7 mouse cellular contexts compared by ENCODE assay signal in genomic region chr17:23725477-23725876, GRCm38 (mm10). TPM values are rescaled to one million over a fixed set of nuclear protein-coding genes. Genes with fewer than 3 reads are reported as not detected.
A peak's percentile ranks its signal among the peaks of the same experiment; 100 is the strongest.
DNase-seq lines count a peak whose midpoint lies in the region; ATAC-seq and TF ChIP-seq lines count a peak whose summit lies in the region.

No protein-coding gene starts in this region.

- peak overlapping the region; percentile 88 for H3K4me2 ChIP-seq in lung, postnatal 0 days (replicated peaks; ENCODE audit: low read depth, low read length)
- peak overlapping the region; percentile 78 for H3K4me2 ChIP-seq in embryonic facial prominence, embryonic 14.5 days (ENCODE audit: low read depth, low read length)
- H3K4me2 ChIP-seq in limb, embryonic 14.5 days (replicated peaks; ENCODE audit: low read depth, low read length, severe bottlenecking), result peak overlapping the region; percentile 79
- peak overlapping the region; percentile 78 for H3K4me2 ChIP-seq in stomach, postnatal 0 days (replicated peaks; ENCODE audit: low read depth)

- peaks cover 3% of the 10 kb centered on the region; the same call in 1 of the 2 replicates for H3K4me1 ChIP-seq in lung, postnatal 0 days (ENCODE audit: insufficient read depth, low read depth, low read length)
- 0 out of 2 replicates have a peak, but pooled peaks cover 9% of the 10 kb centered on the region for H3K4me1 ChIP-seq in embryonic facial prominence, embryonic 14.5 days (ENCODE audit: control insufficient read depth, insufficient read depth, low read length)
- peaks cover 6% of the 10 kb centered on the region; the same call in 1 of the 2 replicates for H3K4me1 ChIP-seq in limb, embryonic 14.5 days (ENCODE audit: control insufficient read depth, insufficient read depth, low read length)
- H3K4me1 ChIP-seq in stomach, postnatal 0 days (replicated peaks; ENCODE audit: control insufficient read depth, insufficient read depth), result no peaks in the 10 kb centered on the region

- peak; percentile 37 for DNase-seq in lung, postnatal 0 days (ENCODE audit: low spot score)
- DNase-seq in lung, adult 18-20 months, result no peak
- DNase-seq in embryonic facial prominence, embryonic 14.5 days (ENCODE audit: low spot score), result no peak
- no peak for DNase-seq in limb, embryonic 14.5 days (ENCODE audit: low spot score)
- no peak for DNase-seq in stomach, postnatal 0 days (ENCODE audit: low spot score)
- no peak for DNase-seq in ovary, postnatal 14 days (ENCODE audit: low spot score)
- no peak for DNase-seq in urinary bladder, postnatal 14 days (ENCODE audit: low spot score)

- TF ChIP-seq CTCF in lung, postnatal 0 days (IDR thresholded peaks at IDR 0.05), result no peak
- TF ChIP-seq CTCF in stomach, postnatal 0 days (IDR thresholded peaks at IDR 0.05; ENCODE audit: low read depth), result no peak

- TF ChIP-seq POLR2A in limb, embryonic 14.5 days (IDR thresholded peaks at IDR 0.05; ENCODE audit: borderline replicate concordance, extremely low read depth, insufficient read depth, insufficient read length), result no peak

- H3K9ac ChIP-seq in lung, postnatal 0 days (replicated peaks; ENCODE audit: low read depth), result peak overlapping the region; percentile 13; the same call in 1 of the 2 replicates
- peak overlapping the region; percentile 84 for H3K9ac ChIP-seq in embryonic facial prominence, embryonic 14.5 days (ENCODE audit: low read depth, low read length)
- peak overlapping the region; percentile 75 for H3K9ac ChIP-seq in limb, embryonic 14.5 days (ENCODE audit: low read depth, low read length, severe bottlenecking)
- H3K9ac ChIP-seq in stomach, postnatal 0 days (ENCODE audit: low read length), result peak overlapping the region; percentile 28

- no peak for ATAC-seq in lung, postnatal 0 days
- ATAC-seq in embryonic facial prominence, embryonic 14.5 days (ENCODE audit: low read depth), result no peak
- no peak for ATAC-seq in limb, embryonic 14.5 days (ENCODE audit: low FRiP score, low read depth)
- ATAC-seq in stomach, postnatal 0 days (ENCODE audit: low FRiP score, low TSS enrichment), result no peak

- H3K27me3 ChIP-seq in lung, postnatal 0 days (replicated peaks; ENCODE audit: insufficient read depth, low read length), result no peaks in the 10 kb centered on the region
- no peaks in the 10 kb centered on the region for H3K27me3 ChIP-seq in embryonic facial prominence, embryonic 14.5 days (replicated peaks; ENCODE audit: control insufficient read depth, insufficient read depth, low read length)
- H3K27me3 ChIP-seq in limb, embryonic 14.5 days (ENCODE audit: control insufficient read depth, insufficient read depth, low read length), result no peaks in the 10 kb centered on the region
- no peaks in the 10 kb centered on the region for H3K27me3 ChIP-seq in stomach, postnatal 0 days (ENCODE audit: control insufficient read depth, insufficient read depth, low read length)

- no peaks in the 10 kb centered on the region for H3K36me3 ChIP-seq in lung, postnatal 0 days (ENCODE audit: insufficient read depth, low read length)
- no peaks in the 10 kb centered on the region for H3K36me3 ChIP-seq in embryonic facial prominence, embryonic 14.5 days (ENCODE audit: control insufficient read depth, insufficient read depth, low read length)
- no peaks in the 10 kb centered on the region for H3K36me3 ChIP-seq in limb, embryonic 14.5 days (ENCODE audit: control insufficient read depth, insufficient read depth, low read length)
- no peaks in the 10 kb centered on the region for H3K36me3 ChIP-seq in stomach, postnatal 0 days (ENCODE audit: control insufficient read depth, insufficient read depth, low read length)

- no peaks in the 10 kb centered on the region for H3K9me3 ChIP-seq in lung, postnatal 0 days (ENCODE audit: low read length)
- no peaks in the 10 kb centered on the region for H3K9me3 ChIP-seq in embryonic facial prominence, embryonic 14.5 days (ENCODE audit: control insufficient read depth, low read length)
- H3K9me3 ChIP-seq in limb, embryonic 14.5 days (ENCODE audit: control insufficient read depth, low read length), result no peaks in the 10 kb centered on the region
- H3K9me3 ChIP-seq in stomach, postnatal 0 days (ENCODE audit: control insufficient read depth, low read length), result no peaks in the 10 kb centered on the region

- 36% methylated on average over 4 of the region's 4 CpGs for WGBS in lung, postnatal 0 days
- WGBS in embryonic facial prominence, embryonic 14.5 days, result 61% methylated on average over 4 of the region's 4 CpGs
- WGBS in limb, embryonic 14.5 days, result 65% methylated on average over 4 of the region's 4 CpGs
- 54% methylated on average over 4 of the region's 4 CpGs for WGBS in stomach, postnatal 0 days

- H3K4me3 ChIP-seq in lung, postnatal 0 days (ENCODE audit: low read depth, low read length), result peak overlapping the region; percentile 81; the same call in 1 of the 2 replicates
- H3K4me3 ChIP-seq in embryonic facial prominence, embryonic 14.5 days (ENCODE audit: low read depth, low read length), result peak overlapping the region; percentile 90
- peak overlapping the region; percentile 87 for H3K4me3 ChIP-seq in limb, embryonic 14.5 days (replicated peaks; ENCODE audit: low read length)
- peak overlapping the region; percentile 88; the same call in 1 of the 2 replicates for H3K4me3 ChIP-seq in stomach, postnatal 0 days (ENCODE audit: low read depth, low read length)

- H3K27ac ChIP-seq in lung, postnatal 0 days (ENCODE audit: low read length), result peak overlapping the region; percentile 84; the same call in 1 of the 2 replicates
- H3K27ac ChIP-seq in embryonic facial prominence, embryonic 14.5 days (replicated peaks; ENCODE audit: low read depth, low read length), result peak overlapping the region; percentile 80
- peak overlapping the region; percentile 58; the same call in 1 of the 2 replicates for H3K27ac ChIP-seq in limb, embryonic 14.5 days (replicated peaks; ENCODE audit: low read depth, low read length)
- peak overlapping the region; percentile 24 for H3K27ac ChIP-seq in stomach, postnatal 0 days (replicated peaks)

- no peak for TF ChIP-seq EP300 in lung, postnatal 0 days (IDR thresholded peaks at IDR 0.05)
- no peak for TF ChIP-seq EP300 in stomach, postnatal 0 days (optimal IDR thresholded peaks at IDR 0.05)

RNA-seq across cellular contexts. Expression of gene Pkmyt1, which starts 0.7 kb away (rescaled TPM):
- 10.4 and 11.5 TPM in 2 replicates for polyA plus RNA-seq in lung, postnatal 0 days (2015; fragmentation: Nextera tagmentation; extraction: Ambion mirVana)
- 39.6 and 40.3 TPM in 2 replicates for polyA plus RNA-seq in embryonic facial prominence, embryonic 14.5 days (2014; fragmentation: Nextera tagmentation; extraction: Ambion mirVana)
- polyA plus RNA-seq in limb, embryonic 14.5 days (2012; rRNA removed), result 81.7 and 105 TPM in 2 replicates
- polyA plus RNA-seq in limb, embryonic 14.5 days (2014; fragmentation: Nextera tagmentation; extraction: Ambion mirVana), result 46.4 and 47.5 TPM in 2 replicates
- polyA plus RNA-seq in stomach, postnatal 0 days (2015; fragmentation: Nextera tagmentation; extraction: Ambion mirVana), result 17.1 and 17.6 TPM in 2 replicates

RNA-seq across cellular contexts. Expression of gene 1520401A03Rik, which starts 2.9 kb away (rescaled TPM):
- polyA plus RNA-seq in lung, postnatal 0 days (2015; fragmentation: Nextera tagmentation; extraction: Ambion mirVana), result 0.20 TPM in 1 of 2 replicates, not detected in the other
- 1.6 and 2.8 TPM in 2 replicates for polyA plus RNA-seq in embryonic facial prominence, embryonic 14.5 days (2014; fragmentation: Nextera tagmentation; extraction: Ambion mirVana)
- polyA plus RNA-seq in limb, embryonic 14.5 days (2012; rRNA removed), result 4.4 and 4.6 TPM in 2 replicates
- 1.6 and 2.1 TPM in 2 replicates for polyA plus RNA-seq in limb, embryonic 14.5 days (2014; fragmentation: Nextera tagmentation; extraction: Ambion mirVana)
- polyA plus RNA-seq in stomach, postnatal 0 days (2015; fragmentation: Nextera tagmentation; extraction: Ambion mirVana), result 0.04 and 0.16 TPM in 2 replicates

RNA-seq across cellular contexts. Expression of gene Paqr4, which starts 15.2 kb away (rescaled TPM):
- 45.2 and 47.7 TPM in 2 replicates for polyA plus RNA-seq in lung, postnatal 0 days (2015; fragmentation: Nextera tagmentation; extraction: Ambion mirVana)
- polyA plus RNA-seq in embryonic facial prominence, embryonic 14.5 days (2014; fragmentation: Nextera tagmentation; extraction: Ambion mirVana), result 20.9 and 22.9 TPM in 2 replicates
- polyA plus RNA-seq in limb, embryonic 14.5 days (2012; rRNA removed), result 9.7 and 13.4 TPM in 2 replicates
- polyA plus RNA-seq in limb, embryonic 14.5 days (2014; fragmentation: Nextera tagmentation; extraction: Ambion mirVana), result 15.7 and 17.3 TPM in 2 replicates
- 26.3 and 28.0 TPM in 2 replicates for polyA plus RNA-seq in stomach, postnatal 0 days (2015; fragmentation: Nextera tagmentation; extraction: Ambion mirVana)

RNA-seq across cellular contexts. Expression of gene Kremen2, which starts 20.2 kb away (rescaled TPM):
- polyA plus RNA-seq in lung, postnatal 0 days (2015; fragmentation: Nextera tagmentation; extraction: Ambion mirVana), result 0.41 and 0.52 TPM in 2 replicates
- 12.9 and 21.2 TPM in 2 replicates for polyA plus RNA-seq in embryonic facial prominence, embryonic 14.5 days (2014; fragmentation: Nextera tagmentation; extraction: Ambion mirVana)
- polyA plus RNA-seq in limb, embryonic 14.5 days (2012; rRNA removed), result 40.1 and 50.6 TPM in 2 replicates
- 42.4 and 42.6 TPM in 2 replicates for polyA plus RNA-seq in limb, embryonic 14.5 days (2014; fragmentation: Nextera tagmentation; extraction: Ambion mirVana)
- 2.7 and 3.0 TPM in 2 replicates for polyA plus RNA-seq in stomach, postnatal 0 days (2015; fragmentation: Nextera tagmentation; extraction: Ambion mirVana)

RNA-seq across cellular contexts. Expression of gene Cldn9, which starts 41.7 kb away (rescaled TPM):
- 0.44 and 0.76 TPM in 2 replicates for polyA plus RNA-seq in lung, postnatal 0 days (2015; fragmentation: Nextera tagmentation; extraction: Ambion mirVana)
- 14.6 and 17.9 TPM in 2 replicates for polyA plus RNA-seq in embryonic facial prominence, embryonic 14.5 days (2014; fragmentation: Nextera tagmentation; extraction: Ambion mirVana)
- 4.0 and 5.1 TPM in 2 replicates for polyA plus RNA-seq in limb, embryonic 14.5 days (2012; rRNA removed)
- polyA plus RNA-seq in limb, embryonic 14.5 days (2014; fragmentation: Nextera tagmentation; extraction: Ambion mirVana), result 5.9 and 9.6 TPM in 2 replicates
- 0.79 and 0.92 TPM in 2 replicates for polyA plus RNA-seq in stomach, postnatal 0 days (2015; fragmentation: Nextera tagmentation; extraction: Ambion mirVana)

Comparison
In these comparisons a context has a peak if more than half of its experiments do, and no peak if none do; other contexts are left out.
1. H3K27ac ChIP-seq: peak in every context shown above with its lines; median percentile 84 in lung, postnatal 0 days; 80 in embryonic facial prominence, embryonic 14.5 days; 58 in limb, embryonic 14.5 days; 24 in stomach, postnatal 0 days.
2. H3K9ac ChIP-seq: peak in every context shown above with its lines; median percentile 84 in embryonic facial prominence, embryonic 14.5 days; 75 in limb, embryonic 14.5 days; 28 in stomach, postnatal 0 days; 13 in lung, postnatal 0 days.